Comparison of ENCODE assay signal across 9 mouse cellular contexts in genomic region chr7:63896276-63896967, GRCm38 (mm10). TPM values are rescaled to one million over a fixed set of nuclear protein-coding genes. Genes with fewer than 3 reads are reported as not detected.
A peak's percentile ranks its signal among the peaks of the same experiment; 100 is the strongest.
DNase-seq lines count a peak whose midpoint lies in the region; ATAC-seq lines count a peak whose summit lies in the region.
"Had no signal": no experiment of that assay in that cellular context is flagged by ENCODE, and none has a peak within 500 bp of the region (broad histone marks: within the 10 kb centered on the region; RNA-seq: fewer than 3 reads in every experiment).

No protein-coding gene starts in this region.

- H3K9ac ChIP-seq in heart, embryonic 11.5 days (ENCODE audit: low read depth, low read length): peak overlapping the region; percentile 66
- peak overlapping the region; percentile 39 for H3K9ac ChIP-seq in forebrain, embryonic 16.5 days (replicated peaks; ENCODE audit: low read depth, low read length)
- H3K9ac ChIP-seq in liver, embryonic 12.5 days: peak overlapping the region; percentile 58; the same call in 1 of the 2 replicates

- no peak for DNase-seq in heart, postnatal 25 days (ENCODE audit: low spot score)
- DNase-seq in ZHBTc4 (ENCODE audit: low read depth, low spot score): peak; percentile 28
- peak; percentile 28 for DNase-seq in testis, postnatal 14 days (ENCODE audit: low spot score)
- no peak for DNase-seq in left cerebral cortex, postnatal 36 days (ENCODE audit: low spot score in 2 of 2)
- no peak for DNase-seq in ovary, postnatal 14 days (ENCODE audit: low spot score)

- H3K27ac ChIP-seq in heart, embryonic 11.5 days (ENCODE audit: low read depth, low read length): no peak overlapping the region
- no peak overlapping the region for H3K27ac ChIP-seq in forebrain, embryonic 16.5 days (ENCODE audit: low read length)
- peak overlapping the region; percentile 57 for H3K27ac ChIP-seq in liver, embryonic 12.5 days

- H3K4me3 ChIP-seq in heart, embryonic 11.5 days (ENCODE audit: low read depth, low read length): peak overlapping the region; percentile 37
- peak overlapping the region; percentile 29 for H3K4me3 ChIP-seq in forebrain, embryonic 16.5 days (replicated peaks; ENCODE audit: low read length)
- peak overlapping the region; percentile 37 for H3K4me3 ChIP-seq in liver, embryonic 12.5 days

- ATAC-seq in heart, embryonic 11.5 days (replicated peaks; ENCODE audit: insufficient number of reproducible peaks, low FRiP score, low TSS enrichment): peak; percentile 50
- ATAC-seq in forebrain, embryonic 16.5 days: no peak; the same call in 1 of the 2 replicates
- no peak for ATAC-seq in liver, embryonic 12.5 days

- intact Hi-C loops in heart, postnatal 25 days (cut with DNase I): loop anchor here (2.0 kb wide), 2 partner anchors 40 to 42 kb away; no protein-coding TSS in a partner anchor
- intact Hi-C loops in left cerebral cortex, postnatal 36 days (cut with DNase I): loop anchor here (2.0 to 5.0 kb wide), 3 partner anchors 39 to 139 kb away; no protein-coding TSS in a partner anchor

- 16% methylated on average over 17 of the region's 17 CpGs for WGBS in heart, embryonic 11.5 days (ENCODE audit: insufficient replicate concordance)
- 22% methylated on average over 17 of the region's 17 CpGs for WGBS in forebrain, embryonic 16.5 days
- 18% methylated on average over 17 of the region's 17 CpGs for WGBS in liver, embryonic 12.5 days (ENCODE audit: insufficient replicate concordance)

- no peaks in the 10 kb centered on the region for H3K9me3 ChIP-seq in heart, embryonic 11.5 days (replicated peaks; ENCODE audit: control insufficient read depth, low read length)
- H3K9me3 ChIP-seq in forebrain, embryonic 16.5 days (ENCODE audit: control insufficient read depth, low read length): no peaks in the 10 kb centered on the region
- H3K9me3 ChIP-seq in liver, embryonic 12.5 days (replicated peaks): no peaks in the 10 kb centered on the region

- peaks cover 9% of the 10 kb centered on the region for H3K4me1 ChIP-seq in heart, embryonic 11.5 days (ENCODE audit: control insufficient read depth, insufficient read depth, low read length)
- peaks cover 51% of the 10 kb centered on the region for H3K4me1 ChIP-seq in forebrain, embryonic 16.5 days (replicated peaks; ENCODE audit: control insufficient read depth, insufficient read depth, low read length)
- H3K4me1 ChIP-seq in liver, embryonic 12.5 days: peaks cover 33% of the 10 kb centered on the region

- no peaks in the 10 kb centered on the region for H3K27me3 ChIP-seq in heart, embryonic 11.5 days (ENCODE audit: control insufficient read depth, insufficient read depth, low read length)
- no peaks in the 10 kb centered on the region for H3K27me3 ChIP-seq in forebrain, embryonic 16.5 days (replicated peaks; ENCODE audit: control insufficient read depth, insufficient read depth, low read length)
- H3K27me3 ChIP-seq in liver, embryonic 12.5 days (replicated peaks): peaks cover 32% of the 10 kb centered on the region

- H3K36me3 ChIP-seq in heart, embryonic 11.5 days (ENCODE audit: control insufficient read depth, insufficient read depth, low read length): no peaks in the 10 kb centered on the region
- no peaks in the 10 kb centered on the region for H3K36me3 ChIP-seq in forebrain, embryonic 16.5 days (ENCODE audit: control insufficient read depth, insufficient read depth)
- peaks cover 3% of the 10 kb centered on the region for H3K36me3 ChIP-seq in liver, embryonic 12.5 days

- peak overlapping the region; percentile 78 for H3K4me2 ChIP-seq in heart, embryonic 11.5 days
- H3K4me2 ChIP-seq in forebrain, embryonic 16.5 days (ENCODE audit: low read length): peak overlapping the region; percentile 62
- peak overlapping the region; percentile 72 for H3K4me2 ChIP-seq in liver, embryonic 12.5 days

RNA-seq across cellular contexts. Expression of gene E030018B13Rik, which starts 20.2 kb away (rescaled TPM):
- polyA plus RNA-seq in heart, embryonic 11.5 days (2014; fragmentation: Nextera tagmentation; extraction: Ambion mirVana): not detected in 2 replicates
- not detected for total RNA-seq in heart, postnatal 25 days (2021)
- 0.35 TPM in 1 of 2 replicates, not detected in the other for polyA plus RNA-seq in forebrain, embryonic 16.5 days (2015; fragmentation: Nextera tagmentation; extraction: Ambion mirVana)
- not detected in 2 replicates for polyA plus RNA-seq in liver, embryonic 12.5 days (2016; fragmentation: Nextera tagmentation; extraction: Ambion mirVana)
- total RNA-seq in left cerebral cortex, postnatal 36 days (2021): not detected
- total RNA-seq: left cerebral cortex, adult 18-20 months had no signal

RNA-seq across cellular contexts. Expression of gene Klf13, which starts 42.3 kb away (rescaled TPM):
- polyA plus RNA-seq in heart, embryonic 11.5 days (2014; fragmentation: Nextera tagmentation; extraction: Ambion mirVana): 16.3 and 18.8 TPM in 2 replicates
- total RNA-seq in heart, postnatal 25 days (2021): 10 to 100 TPM; 43.8 to 63.8 TPM
- polyA plus RNA-seq in forebrain, embryonic 16.5 days (2015; fragmentation: Nextera tagmentation; extraction: Ambion mirVana): 31.1 and 33.7 TPM in 2 replicates
- 17.7 and 20.8 TPM in 2 replicates for polyA plus RNA-seq in liver, embryonic 12.5 days (2016; fragmentation: Nextera tagmentation; extraction: Ambion mirVana)
- total RNA-seq in left cerebral cortex, postnatal 36 days (2021): 100 to 1,000 TPM; 168 to 175 TPM

Comparison
In these comparisons a context has a peak if more than half of its experiments do, and no peak if none do; other contexts are left out.
1. DNase-seq: peak in ZHBTc4 (single experiment) and testis, postnatal 14 days (single experiment); none in heart, postnatal 25 days (single experiment), left cerebral cortex, postnatal 36 days (0 of 2) and ovary, postnatal 14 days (single experiment).
2. Peak in every context shown above with its lines, with median percentiles within 50 percentile points of each other: H3K4me2 ChIP-seq, H3K4me3 ChIP-seq and H3K9ac ChIP-seq.